Mouse (Mus musculus) intestine, postnatal 0 days (tissue): Measurements from ENCODE around the gene Cypt3. TPM values are rescaled to one million over a fixed set of nuclear protein-coding genes. Genes with fewer than 3 reads are reported as not detected.
A peak's percentile ranks its signal among the peaks of the same experiment; 100 is the strongest.

Source experiments
- ATAC-seq: fragments of 200-750 bp; cut with Nextera tagmentation; 2 replicates; pipeline ENCODE4 v1.8.0; 2017; ENCODE audit warnings: mild to moderate bottlenecking, moderate TSS enrichment, moderate library complexity
- H3K27ac ChIP-seq: fragments of 300-500 bp; sonication (generic); 2 replicates; pipeline ENCODE4 v1.5.1; 2014; ENCODE audit warnings: mild to moderate bottlenecking, low read depth, low read length, moderate library complexity
- H3K27me3 ChIP-seq: fragments of 300-500 bp; sonication (generic); replicated peaks from 2 replicates; pipeline ENCODE4 v1.6.1; 2014; ENCODE audit warnings: low read length, mixed read lengths; ENCODE audit not compliant: control insufficient read depth, insufficient read depth
- H3K36me3 ChIP-seq: fragments of 300-500 bp; sonication (generic); 2 replicates; pipeline ENCODE4 v1.6.1; 2014; ENCODE audit warnings: mild to moderate bottlenecking, moderate library complexity; ENCODE audit not compliant: control insufficient read depth, insufficient read depth
- H3K4me1 ChIP-seq: fragments of 300-500 bp; sonication (generic); replicated peaks from 2 replicates; pipeline ENCODE4 v1.6.1; 2014; ENCODE audit warnings: antibody characterized with exemption, low read length, mixed read lengths; ENCODE audit not compliant: control insufficient read depth, insufficient read depth
- H3K4me2 ChIP-seq: fragments of 300-500 bp; sonication (generic); replicated peaks from 2 replicates; pipeline ENCODE4 v1.6.1; 2014; ENCODE audit warnings: low read depth, mild to moderate bottlenecking, moderate library complexity
- H3K4me3 ChIP-seq: fragments of 300-500 bp; sonication (generic); 2 replicates; pipeline ENCODE4 v1.5.1; 2014; ENCODE audit warnings: low read depth, low read length
- H3K9ac ChIP-seq: fragments of 300-500 bp; sonication (generic); 2 replicates; pipeline ENCODE4 v1.6.1; 2014; ENCODE audit warnings: mild to moderate bottlenecking, low read depth, low read length
- H3K9me3 ChIP-seq: fragments of 300-500 bp; sonication (generic); 2 replicates; pipeline ENCODE4 v1.6.1; 2016; ENCODE audit warnings: mixed run types; ENCODE audit not compliant: control insufficient read depth
- CTCF ChIP-seq: sonication (generic); IDR thresholded peaks from 2 replicates; pipeline ENCODE4 v1.5.1; 2016; ENCODE audit warnings: low read depth, mild to moderate bottlenecking, control low read depth, antibody characterized with exemption, moderate library complexity
- WGBS: fragments of 180-500 bp; shearing (Covaris S2); extraction: QIAGEN DNeasy Blood & Tissue Kit; methylation state at CpG from one replicate; pipeline ENCODE4 v1.1.7; 2014; 5-methylcytosine and 5-hydroxymethylcytosine counted together
- polyA plus RNA-seq: library from polyadenylated mRNA; unstranded; fragments of >200 nt; fragmentation: Nextera tagmentation; extraction: Ambion mirVana; gene quantifications from 2 replicates; pipeline ENCODE4 v1.2.1, GENCODE M21; 2015

Gene Cypt3
- polyA plus RNA-seq = not detected in 2 replicates

- WGBS = 59% methylated on average over 7 of the region's 7 CpGs
- Histone ChIP-seq H3K27me3 (no peaks in the 10 kb centered on the region), H3K4me1 (no peaks in the 10 kb centered on the region), H3K36me3 (no peaks in the 10 kb centered on the region), H3K4me2 (no peak within 1 kb of the TSS), H3K9ac (no peak within 1 kb of the TSS), H3K9me3 (no peaks in the 10 kb centered on the region), H3K27ac (no peak within 1 kb of the TSS), H3K4me3 (no peak within 1 kb of the TSS)
- TF ChIP-seq CTCF = no peak
- no peak for ATAC-seq
Measured at GRCm38 (mm10) chrX:153558293-153558692, at the start of gene Cypt3. Cypt3 (plus strand) TSS chrX:153558593.

GRCm38 (mm10) chrX:153515491-153515890 is 42.9 kb upstream of the Cypt3 start:
- ATAC-seq = no peak
- H3K4me2 ChIP-seq = no peak overlapping the region
- H3K36me3 ChIP-seq = no peaks in the 10 kb centered on the region
- WGBS = 90% methylated on average over 5 of the region's 5 CpGs
- H3K4me1 ChIP-seq = no peaks in the 10 kb centered on the region
- no peak overlapping the region for H3K27ac ChIP-seq
- no peaks in the 10 kb centered on the region for H3K9me3 ChIP-seq
- H3K9ac ChIP-seq = no peak overlapping the region
- no peak overlapping the region for H3K4me3 ChIP-seq
- no peak for TF ChIP-seq CTCF
- H3K27me3 ChIP-seq = no peaks in the 10 kb centered on the region

- Histone ChIP-seq H3K4me2 (no peak overlapping the region), H3K27ac (no peak overlapping the region), H3K9me3 (no peaks in the 10 kb centered on the region), H3K36me3 (no peaks in the 10 kb centered on the region), H3K27me3 (no peaks in the 10 kb centered on the region), H3K4me3 (no peak overlapping the region), H3K9ac (no peak overlapping the region), H3K4me1 (no peaks in the 10 kb centered on the region)
- WGBS = 16% methylated on average over 2 of the region's 2 CpGs
- ATAC-seq = no peak
- TF ChIP-seq CTCF = peak; percentile 61
Measured at GRCm38 (mm10) chrX:153528399-153528798, 30.0 kb upstream of the Cypt3 start.

- Histone ChIP-seq H3K4me3 (no peak overlapping the region), H3K36me3 (no peaks in the 10 kb centered on the region), H3K27me3 (no peaks in the 10 kb centered on the region), H3K4me2 (no peak overlapping the region), H3K9ac (no peak overlapping the region), H3K4me1 (no peaks in the 10 kb centered on the region), H3K9me3 (no peaks in the 10 kb centered on the region), H3K27ac (no peak overlapping the region)
- 76% methylated on average over 2 of the region's 2 CpGs for WGBS
- no peak for ATAC-seq
- no peak for TF ChIP-seq CTCF
Measured at GRCm38 (mm10) chrX:153556634-153557033, 1.8 kb upstream of the Cypt3 start.

- Histone ChIP-seq H3K4me3 (no peak overlapping the region), H3K4me1 (no peaks in the 10 kb centered on the region), H3K9me3 (no peaks in the 10 kb centered on the region), H3K9ac (no peak overlapping the region), H3K36me3 (no peaks in the 10 kb centered on the region), H3K4me2 (no peak overlapping the region), H3K27me3 (no peaks in the 10 kb centered on the region), H3K27ac (no peak overlapping the region)
- TF ChIP-seq CTCF = no peak
- no peak for ATAC-seq
- WGBS = 65% methylated on average over 1 of the region's 1 CpGs
Measured at GRCm38 (mm10) chrX:153564650-153565049, 6.3 kb downstream of the Cypt3 start.

GRCm38 (mm10) chrX:153599583-153599982 is 41.2 kb downstream of the Cypt3 start:
- H3K27me3 ChIP-seq = no peaks in the 10 kb centered on the region
- no peak overlapping the region for H3K4me2 ChIP-seq
- peak; percentile 53 for TF ChIP-seq CTCF
- no peak overlapping the region for H3K4me3 ChIP-seq
- no peaks in the 10 kb centered on the region for H3K36me3 ChIP-seq
- H3K9me3 ChIP-seq = no peaks in the 10 kb centered on the region
- no peak overlapping the region for H3K9ac ChIP-seq
- no peak for ATAC-seq
- 55% methylated on average over 2 of the region's 2 CpGs for WGBS
- H3K27ac ChIP-seq = no peak overlapping the region
- H3K4me1 ChIP-seq = no peaks in the 10 kb centered on the region

Other genes with a start within 250 kb of the Cypt3 start
- gene Ubqln2, start 60.4 kb upstream of the Cypt3 start, polyA plus RNA-seq = 11.9 and 12.1 TPM in 2 replicates
- gene Kctd12b, start 137.8 kb downstream of the Cypt3 start, polyA plus RNA-seq = 2.5 and 2.6 TPM in 2 replicates
- 65.7 and 71.5 TPM in 2 replicates for gene Nbdy, start 165.0 kb downstream of the Cypt3 start, polyA plus RNA-seq